Mouse (Mus musculus): ENCODE measurements around the gene Hdac9. TPM values are rescaled to one million over a fixed set of nuclear protein-coding genes. Genes with fewer than 3 reads are reported as not detected.

The Hdac9 gene
- polyA plus RNA-seq, 1 experiment from 2014 or later: 10.1 TPM

GRCm38 (mm10) chr12:34674235-34674634, 242.7 kb downstream of the Hdac9 start:
- no peak overlapping the region for H3K4me3 ChIP-seq
- no peaks in the 10 kb centered on the region for H3K36me3 ChIP-seq
- H3K4me1 ChIP-seq (replicated peaks): no peaks in the 10 kb centered on the region
- H3K27me3 ChIP-seq (ENCODE audit: insufficient read depth, poor library complexity, severe bottlenecking): no peaks in the 10 kb centered on the region
- no peak for DNase-seq (ENCODE audit: low spot score)
- no peaks in the 10 kb centered on the region for H3K9me3 ChIP-seq
- no peak overlapping the region for H3K27ac ChIP-seq
- whole genome bisulfite sequencing: 68% methylated on average over 2 of the region's 2 CpGs

- DNase-seq (ENCODE audit: low spot score): no peak
- WGBS: 92% methylated on average over 4 of the region's 4 CpGs
- Histone ChIP-seq H3K9me3 (no peaks in the 10 kb centered on the region), H3K4me1 (replicated peaks) (no peaks in the 10 kb centered on the region), H3K27ac (no peak overlapping the region), H3K4me3 (no peak overlapping the region), H3K27me3 (ENCODE audit: insufficient read depth, poor library complexity, severe bottlenecking) (no peaks in the 10 kb centered on the region), H3K36me3 (no peaks in the 10 kb centered on the region)
Observed at GRCm38 (mm10) chr12:34673539-34673938, 243.4 kb downstream of the Hdac9 start.

DNA sequence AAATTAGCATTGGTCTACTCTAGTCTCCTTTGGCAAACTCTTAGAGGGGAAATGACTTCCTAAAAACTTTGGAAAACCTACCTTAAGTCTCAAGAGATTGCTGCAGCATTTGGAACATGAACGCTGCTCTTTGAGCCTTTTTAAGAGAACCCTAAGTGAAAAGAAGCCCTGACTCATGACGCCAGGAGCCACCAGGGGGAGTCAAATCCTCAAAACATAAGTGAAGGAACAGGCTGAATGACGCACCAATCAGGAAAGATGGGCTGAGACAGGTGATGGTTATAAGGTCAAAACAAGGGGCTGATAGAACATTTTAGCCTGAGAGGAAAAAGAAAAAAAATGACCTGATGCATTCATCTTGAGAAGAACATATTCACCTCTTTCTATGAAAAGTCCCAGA, 252.1 kb downstream of the Hdac9 start:
- H3K4me3 ChIP-seq: no peak overlapping the region
- H3K4me1 ChIP-seq (replicated peaks): no peaks in the 10 kb centered on the region
- WGBS: 10% methylated on average over 3 of the region's 3 CpGs

DNA sequence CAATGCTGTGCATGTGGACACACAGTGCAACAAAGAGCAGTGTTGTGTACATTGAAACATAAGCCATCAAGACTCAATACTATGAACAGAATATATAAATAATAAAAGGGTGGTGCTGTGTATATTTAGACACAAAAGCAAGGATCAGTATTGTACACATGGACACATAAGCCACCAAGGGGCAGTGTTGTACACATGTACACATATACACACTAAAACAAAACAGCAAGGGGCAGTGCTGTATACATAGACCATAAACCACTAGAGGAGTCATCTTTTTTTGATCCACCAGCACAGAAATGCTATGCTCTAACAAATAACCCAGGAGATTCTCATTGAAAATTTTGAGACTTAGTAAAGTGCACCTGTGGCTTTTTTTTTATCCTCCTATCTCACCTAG, 255.5 kb downstream of the Hdac9 start:
- Histone ChIP-seq H3K4me3 (no peak overlapping the region), H3K27me3 (ENCODE audit: insufficient read depth, poor library complexity, severe bottlenecking) (no peaks in the 10 kb centered on the region), H3K27ac (no peak overlapping the region), H3K9me3 (no peaks in the 10 kb centered on the region), H3K4me1 (replicated peaks) (no peaks in the 10 kb centered on the region), H3K36me3 (no peaks in the 10 kb centered on the region)
- DNase-seq (ENCODE audit: low spot score): no peak

More for the DNA sequence above, 252.1 kb downstream of the Hdac9 start:
- peak; percentile 67 for DNase-seq (ENCODE audit: low spot score)
- no peaks in the 10 kb centered on the region for H3K9me3 ChIP-seq
- H3K27me3 ChIP-seq (ENCODE audit: insufficient read depth, poor library complexity, severe bottlenecking): no peaks in the 10 kb centered on the region
- no peaks in the 10 kb centered on the region for H3K36me3 ChIP-seq
- no peak overlapping the region for H3K27ac ChIP-seq

- H3K27ac ChIP-seq: no peak overlapping the region
- no peak for DNase-seq (ENCODE audit: low spot score)
- no peaks in the 10 kb centered on the region for H3K4me1 ChIP-seq (replicated peaks)
- no peak overlapping the region for H3K4me3 ChIP-seq
- 65% methylated on average over 5 of the region's 5 CpGs for WGBS
- H3K36me3 ChIP-seq: no peaks in the 10 kb centered on the region
- H3K27me3 ChIP-seq (ENCODE audit: insufficient read depth, poor library complexity, severe bottlenecking): no peaks in the 10 kb centered on the region
- no peaks in the 10 kb centered on the region for H3K9me3 ChIP-seq
Observed at GRCm38 (mm10) chr12:34660027-34660426, 256.9 kb downstream of the Hdac9 start.

GRCm38 (mm10) chr12:34658568-34658967, 258.3 kb downstream of the Hdac9 start:
- H3K27ac ChIP-seq: no peak overlapping the region
- no peaks in the 10 kb centered on the region for H3K27me3 ChIP-seq (ENCODE audit: insufficient read depth, poor library complexity, severe bottlenecking)
- 66% methylated on average over 3 of the region's 3 CpGs for WGBS
- H3K9me3 ChIP-seq: no peaks in the 10 kb centered on the region
- no peaks in the 10 kb centered on the region for H3K36me3 ChIP-seq
- H3K4me3 ChIP-seq: no peak overlapping the region
- no peak for DNase-seq (ENCODE audit: low spot score)
- no peaks in the 10 kb centered on the region for H3K4me1 ChIP-seq (replicated peaks)

- no peaks in the 10 kb centered on the region for H3K9me3 ChIP-seq
- H3K4me1 ChIP-seq (replicated peaks): no peaks in the 10 kb centered on the region
- H3K27me3 ChIP-seq (ENCODE audit: insufficient read depth, poor library complexity, severe bottlenecking): no peaks in the 10 kb centered on the region
- no peak overlapping the region for H3K27ac ChIP-seq
- 33% methylated on average over 6 of the region's 6 CpGs for WGBS
- peak; percentile 51 for DNase-seq (ENCODE audit: low spot score)
- no peaks in the 10 kb centered on the region for H3K36me3 ChIP-seq
- H3K4me3 ChIP-seq: no peak overlapping the region
Observed at GRCm38 (mm10) chr12:34658119-34658518, 258.8 kb downstream of the Hdac9 start.

DNA sequence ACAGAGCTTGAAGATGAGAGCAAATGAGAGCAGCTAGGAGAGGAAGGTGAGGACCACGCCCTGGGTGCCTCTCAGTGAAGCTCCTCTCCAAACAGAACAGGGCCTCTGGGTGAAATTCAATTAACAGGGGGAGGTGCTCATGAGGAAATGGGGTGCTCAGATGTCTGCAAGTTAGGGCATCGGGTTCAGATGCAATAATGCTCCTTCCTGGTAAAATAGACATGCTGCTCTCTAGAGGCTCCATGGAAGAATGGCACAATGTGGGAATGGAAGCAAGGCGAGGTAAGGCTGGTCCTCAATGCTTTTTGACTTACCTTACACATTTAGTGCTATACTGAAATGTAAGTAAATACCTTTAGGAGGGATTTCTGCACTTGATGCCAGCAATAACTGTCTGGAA, 263.3 kb downstream of the Hdac9 start:
- peaks cover 2% of the 10 kb centered on the region; the same call in 1 of the 2 replicates for H3K4me1 ChIP-seq (replicated peaks)
- no peak for DNase-seq (ENCODE audit: low spot score)
- WGBS: 32% methylated on average over 3 of the region's 3 CpGs
- H3K27ac ChIP-seq: no peak overlapping the region
- H3K27me3 ChIP-seq (ENCODE audit: insufficient read depth, poor library complexity, severe bottlenecking): no peaks in the 10 kb centered on the region
- no peaks in the 10 kb centered on the region for H3K9me3 ChIP-seq
- H3K36me3 ChIP-seq: no peaks in the 10 kb centered on the region
- H3K4me3 ChIP-seq: no peak overlapping the region

- 71% methylated on average over 3 of the region's 3 CpGs for WGBS
- Histone ChIP-seq H3K36me3 (no peaks in the 10 kb centered on the region), H3K27ac (no peak overlapping the region), H3K4me1 (replicated peaks) (peaks cover 3% of the 10 kb centered on the region; the same call in 1 of the 2 replicates), H3K4me3 (no peak overlapping the region), H3K9me3 (no peaks in the 10 kb centered on the region), H3K27me3 (ENCODE audit: insufficient read depth, poor library complexity, severe bottlenecking) (no peaks in the 10 kb centered on the region)
- DNase-seq (ENCODE audit: low spot score): no peak
Observed at GRCm38 (mm10) chr12:34648753-34649152, 268.1 kb downstream of the Hdac9 start.

- no peaks in the 10 kb centered on the region for H3K36me3 ChIP-seq
- no peaks in the 10 kb centered on the region for H3K27me3 ChIP-seq (ENCODE audit: insufficient read depth, poor library complexity, severe bottlenecking)
- H3K4me1 ChIP-seq (replicated peaks): 0 out of 2 replicates have a peak, but pooled peaks cover 3% of the 10 kb centered on the region
- H3K27ac ChIP-seq: no peak overlapping the region
- no peak for DNase-seq (ENCODE audit: low spot score)
- H3K9me3 ChIP-seq: no peaks in the 10 kb centered on the region
- H3K4me3 ChIP-seq: no peak overlapping the region
- WGBS: 66% methylated on average over 4 of the region's 4 CpGs
Observed at GRCm38 (mm10) chr12:34641705-34642259, 275.1 kb downstream of the Hdac9 start.

DNA sequence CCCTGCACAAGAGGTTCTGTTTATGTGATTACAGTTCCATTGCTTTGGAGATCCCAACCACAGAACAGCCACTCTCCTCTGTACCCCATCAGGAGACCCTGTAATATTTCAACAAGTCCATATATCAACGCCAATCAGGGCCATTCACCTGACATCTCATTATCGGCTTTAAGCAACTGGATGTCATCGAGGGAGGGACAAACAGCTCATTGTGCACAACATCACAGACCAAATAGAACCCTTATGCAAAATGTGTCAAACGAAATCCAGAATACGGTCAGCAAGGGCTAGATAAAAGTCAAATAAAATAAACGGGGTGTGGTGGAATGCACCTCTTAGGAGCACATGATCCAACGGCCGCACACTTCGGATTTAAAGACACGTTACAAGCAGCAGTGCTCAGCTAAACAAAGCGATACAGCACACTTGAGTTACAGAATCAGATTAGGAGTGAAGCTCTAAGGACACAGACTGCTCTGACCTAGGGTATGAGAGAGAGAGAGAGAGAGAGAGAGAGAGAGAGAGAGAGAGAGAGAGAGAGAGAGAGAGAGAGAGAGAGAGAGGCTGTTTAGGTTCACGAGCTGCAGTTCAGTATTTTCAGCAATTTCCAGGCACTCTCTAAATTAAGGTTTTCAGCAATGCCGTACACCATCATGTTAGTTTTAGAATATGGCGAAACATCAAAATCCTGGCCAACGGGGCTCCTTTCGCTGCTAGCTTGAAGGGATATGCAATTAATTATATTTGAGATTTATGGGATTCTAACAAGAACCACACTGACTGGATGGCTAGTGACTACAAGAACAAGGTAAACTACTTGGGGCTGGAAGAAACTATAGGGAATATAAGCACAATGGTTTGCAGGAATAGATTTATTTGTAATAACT, 279.4 kb downstream of the Hdac9 start:
- Histone ChIP-seq H3K27ac (no peak overlapping the region), H3K4me1 (replicated peaks) (0 out of 2 replicates have a peak, but pooled peaks cover 3% of the 10 kb centered on the region), H3K9me3 (no peaks in the 10 kb centered on the region), H3K27me3 (ENCODE audit: insufficient read depth, poor library complexity, severe bottlenecking) (no peaks in the 10 kb centered on the region), H3K4me3 (no peak overlapping the region), H3K36me3 (no peaks in the 10 kb centered on the region)
- 85% methylated on average over 16 of the region's 16 CpGs for WGBS
- no peak for DNase-seq (ENCODE audit: low spot score)

DNA sequence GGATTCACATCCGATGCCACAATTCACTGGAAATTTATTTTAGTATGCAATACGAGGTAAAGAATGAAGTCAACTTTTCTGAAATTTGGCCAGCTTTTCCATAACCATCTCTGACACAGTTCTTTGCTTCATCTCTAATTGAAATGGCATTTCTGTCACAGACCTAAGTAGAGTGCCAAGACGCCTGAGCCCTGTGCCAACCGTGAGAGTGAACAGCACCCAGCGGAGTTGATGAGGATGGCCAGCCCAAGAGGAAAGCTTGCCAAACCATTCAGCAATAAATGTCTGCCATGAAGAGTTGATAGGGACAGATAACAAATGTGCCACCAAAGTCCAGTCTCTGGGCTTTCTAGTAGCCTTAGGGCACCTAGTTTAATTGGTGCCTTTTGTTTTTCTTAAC, 297.8 kb downstream of the Hdac9 start:
- 88% methylated on average over 5 of the region's 5 CpGs for WGBS
- Histone ChIP-seq H3K27me3 (ENCODE audit: insufficient read depth, poor library complexity, severe bottlenecking) (no peaks in the 10 kb centered on the region), H3K4me1 (replicated peaks) (no peaks in the 10 kb centered on the region), H3K36me3 (no peaks in the 10 kb centered on the region), H3K9me3 (no peaks in the 10 kb centered on the region), H3K4me3 (no peak overlapping the region), H3K27ac (no peak overlapping the region)
- DNase-seq (ENCODE audit: low spot score): no peak

- H3K27me3 ChIP-seq (ENCODE audit: insufficient read depth, poor library complexity, severe bottlenecking): no peaks in the 10 kb centered on the region
- no peak overlapping the region for H3K4me3 ChIP-seq
- 78% methylated on average over 3 of the region's 3 CpGs for WGBS
- H3K9me3 ChIP-seq: no peaks in the 10 kb centered on the region
- no peak overlapping the region for H3K27ac ChIP-seq
- no peaks in the 10 kb centered on the region for H3K4me1 ChIP-seq (replicated peaks)
- no peak for DNase-seq (ENCODE audit: low spot score)
- no peaks in the 10 kb centered on the region for H3K36me3 ChIP-seq
Observed at GRCm38 (mm10) chr12:34618321-34618720, 298.6 kb downstream of the Hdac9 start.

Data from hindbrain, embryonic 10.5 days (tissue).